Mouse (Mus musculus): ENCODE measurements around the gene Ankrd27.

DNA sequence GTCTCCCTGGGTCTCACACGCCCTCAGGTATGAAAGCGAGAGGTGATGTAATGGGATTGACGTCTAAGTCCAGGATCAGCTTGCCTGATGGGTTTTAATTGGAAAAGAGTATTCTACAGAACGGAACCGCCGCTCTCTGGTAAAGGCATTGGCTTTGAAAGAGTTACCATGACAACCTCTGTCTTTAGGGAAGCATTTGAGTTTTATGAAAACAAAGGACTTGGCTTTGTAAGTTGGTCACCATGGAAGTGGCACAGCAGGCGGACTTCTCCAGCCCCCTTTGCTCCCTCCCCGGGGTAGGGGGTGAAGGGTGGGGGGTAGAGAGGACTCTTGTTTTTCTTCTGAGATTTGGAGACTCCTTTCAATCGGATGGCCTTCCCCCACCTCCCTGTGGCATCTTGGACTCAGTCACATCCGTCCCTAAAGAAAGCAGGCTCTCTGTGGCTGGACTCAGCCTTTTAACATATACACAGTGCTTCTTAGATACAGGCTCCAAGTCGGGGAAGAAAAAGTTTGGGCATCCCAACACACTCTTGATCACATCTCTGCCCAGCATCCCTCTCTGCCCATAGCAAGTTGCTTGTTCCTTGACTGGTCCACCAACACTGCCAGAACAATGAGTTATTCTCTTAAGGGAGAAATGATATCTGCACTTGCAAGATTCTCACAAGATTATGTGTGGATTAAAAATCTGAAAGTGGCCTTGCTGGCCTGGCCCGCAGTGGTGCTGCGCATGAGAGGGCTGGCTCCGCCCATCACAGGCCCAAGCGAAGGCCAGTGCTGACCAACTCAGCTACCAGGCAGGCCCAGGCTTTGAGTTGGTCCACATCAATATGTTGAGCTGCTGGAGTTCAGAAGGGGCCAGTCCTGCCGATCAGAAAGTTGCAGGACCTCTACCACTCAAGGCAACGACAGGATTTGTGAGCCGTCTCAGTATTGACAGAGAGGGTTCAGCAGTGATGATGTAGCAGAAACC lies 82.3 kb downstream of the Ankrd27 start:
- no peak for TF ChIP-seq CTCF (IDR thresholded peaks at IDR 0.05; ENCODE audit: borderline replicate concordance, insufficient read depth, low read length)
- no peak for TF ChIP-seq POLR2A (IDR thresholded peaks at IDR 0.05; ENCODE audit: low read depth, low read length)

Data from embryonic fibroblast, embryonic 13.5 days (primary cell).